Mouse (Mus musculus) v-Abl transformed pro-B cells (cell line): Measurements from ENCODE around the gene Proca1.

Experiments used
- in situ Hi-C, 2 experiments: fragments of 400-800 bp; cut with MboI; formaldehyde crosslinking; loops; one replicate each; pipeline ENCODE4 v1.15.1; 2025; ENCODE audit not compliant: unreplicated experiment in 2 of 2

Gene Proca1

GRCm38 (mm10) chr11:78207190-78207589 is 14.0 kb downstream of the Proca1 start:
- in situ Hi-C loops = no loop called here

- in situ Hi-C loops = no loop called here
These were observed 16.7 kb downstream of the Proca1 start for GRCm38 (mm10) chr11:78209886-78210285.

GRCm38 (mm10) chr11:78210615-78211014 is 17.4 kb downstream of the Proca1 start:
- in situ Hi-C loops = no loop called here

- in situ Hi-C loops = no loop called here
These were observed 18.3 kb downstream of the Proca1 start for GRCm38 (mm10) chr11:78211513-78211912.

GRCm38 (mm10) chr11:78213086-78213817 is 20.1 kb downstream of the Proca1 start:
- in situ Hi-C loops = no loop called here

GRCm38 (mm10) chr11:78215709-78216317 is 22.6 kb downstream of the Proca1 start:
- in situ Hi-C loops = no loop called here

- in situ Hi-C loops = no loop called here
These were observed 30.4 kb downstream of the Proca1 start for GRCm38 (mm10) chr11:78223586-78223985.

- in situ Hi-C loops = no loop called here
These were observed 38.3 kb downstream of the Proca1 start for GRCm38 (mm10) chr11:78231518-78231917.

- in situ Hi-C loops = no loop called here
These were observed 47.1 kb downstream of the Proca1 start for GRCm38 (mm10) chr11:78240193-78240857.

GRCm38 (mm10) chr11:78245261-78245626 is 52.1 kb downstream of the Proca1 start:
- in situ Hi-C loops = no loop called here

- in situ Hi-C loops = no loop called here
These were observed 52.6 kb downstream of the Proca1 start, which contains the start of the genes Sdf2 and Supt6 for GRCm38 (mm10) chr11:78245627-78246317. Gene Sdf2, plus strand, starts transcription at chr11:78245746. Gene Supt6, minus strand, starts transcription at chr11:78245987.

GRCm38 (mm10) chr11:78246318-78247011 is 53.3 kb downstream of the Proca1 start:
- in situ Hi-C loops = no loop called here

GRCm38 (mm10) chr11:78247012-78247348 is 53.8 kb downstream of the Proca1 start:
- in situ Hi-C loops = no loop called here

- in situ Hi-C loops = no loop called here
These were observed 54.5 kb downstream of the Proca1 start for GRCm38 (mm10) chr11:78247727-78248140.
